Mouse (Mus musculus) urinary bladder, postnatal 4 days (tissue): ENCODE data around the gene Slc41a2.

Source experiments
- DNase-seq, 2 experiments: peaks; one replicate each; pipeline ENCODE4 v3.0.0; 2021 to 2022; ENCODE audit warnings: low spot score in 2 of 2

The Slc41a2 gene

GRCm38 (mm10) chr10:83337159-83337951 is at the start of gene Slc41a2:
TSS of gene Slc41a2 (minus strand) at chr10:83337882.
- DNase-seq, result peak; percentile 42 to 61

GRCm38 (mm10) chr10:83385330-83385910 is 47.7 kb upstream of the Slc41a2 start:
- peak in 1 of 2 experiments; percentile 54 for DNase-seq

- peak in 1 of 2 experiments; percentile 46 for DNase-seq
These were observed 47.0 kb upstream of the Slc41a2 start for GRCm38 (mm10) chr10:83384456-83385215.

- peak in 1 of 2 experiments; percentile 60 for DNase-seq
These were observed 46.2 kb upstream of the Slc41a2 start for GRCm38 (mm10) chr10:83383863-83384262.

GRCm38 (mm10) chr10:83382988-83383387 is 45.3 kb upstream of the Slc41a2 start:
- peak in 1 of 2 experiments; percentile 1 for DNase-seq

GRCm38 (mm10) chr10:83382528-83382927 is 44.8 kb upstream of the Slc41a2 start:
- DNase-seq, result peak in 1 of 2 experiments; percentile 16

GRCm38 (mm10) chr10:83380501-83380900 is 42.8 kb upstream of the Slc41a2 start:
- DNase-seq, result peak in 1 of 2 experiments; percentile 51

GRCm38 (mm10) chr10:83378083-83378833 is 40.6 kb upstream of the Slc41a2 start:
- DNase-seq, result peak in 1 of 2 experiments; percentile 60

- peak in 1 of 2 experiments; percentile 40 for DNase-seq
These were observed 39.4 kb upstream of the Slc41a2 start for GRCm38 (mm10) chr10:83376911-83377682.

GRCm38 (mm10) chr10:83375458-83375857 is 37.8 kb upstream of the Slc41a2 start:
- peak in 1 of 2 experiments; percentile 8 for DNase-seq

- peak in 1 of 2 experiments; percentile 43 for DNase-seq
These were observed 36.5 kb upstream of the Slc41a2 start for GRCm38 (mm10) chr10:83374045-83374656.

GRCm38 (mm10) chr10:83368918-83369317 is 31.2 kb upstream of the Slc41a2 start:
- no peak for DNase-seq

GRCm38 (mm10) chr10:83363451-83363850 is 25.8 kb upstream of the Slc41a2 start:
- DNase-seq, result no peak

GRCm38 (mm10) chr10:83361643-83362382 is 24.1 kb upstream of the Slc41a2 start:
- DNase-seq, result no peak

GRCm38 (mm10) chr10:83360356-83360755 is 22.7 kb upstream of the Slc41a2 start:
- DNase-seq, result no peak

GRCm38 (mm10) chr10:83359956-83360355 is 22.3 kb upstream of the Slc41a2 start, which contains the start of gene D10Wsu102e:
TSS of gene D10Wsu102e (plus strand) at chr10:83360221.
- DNase-seq, result peak; percentile 95 to 97

- no peak for DNase-seq
These were observed 21.8 kb upstream of the Slc41a2 start for GRCm38 (mm10) chr10:83359451-83359850.

- DNase-seq, result no peak
These were observed 18.7 kb upstream of the Slc41a2 start for GRCm38 (mm10) chr10:83356416-83356815.

- DNase-seq, result no peak
These were observed 16.6 kb upstream of the Slc41a2 start for GRCm38 (mm10) chr10:83354333-83354719.
